Mouse (Mus musculus): ENCODE measurements around the gene Elfn2. TPM values are rescaled to one million over a fixed set of nuclear protein-coding genes. Genes with fewer than 3 reads are reported as not detected.

Gene Elfn2
- polyA plus RNA-seq, 1 experiment from 2014 or later: 0.03 TPM

GRCm38 (mm10) chr15:78681301-78681700, 37.3 kb downstream of the Elfn2 start:
- 90% methylated on average over 8 of the region's 8 CpGs for WGBS
- Histone ChIP-seq H3K27me3 (peaks cover 48% of the 10 kb centered on the region), H3K36me3 (no peaks in the 10 kb centered on the region), H3K4me3 (replicated peaks) (no peak overlapping the region), H3K4me1 (replicated peaks) (peaks cover 24% of the 10 kb centered on the region), H3K9me3 (no peaks in the 10 kb centered on the region), H3K9ac (replicated peaks) (0 out of 2 replicates have a peak overlapping the region, but pooled peaks have one; percentile 1), H3K4me2 (no peak overlapping the region), H3K27ac (no peak overlapping the region)
- ATAC-seq (ENCODE audit: insufficient number of reproducible peaks, insufficient read depth, low FRiP score, low TSS enrichment, low read depth): no peak

- Histone ChIP-seq H3K9me3 (no peaks in the 10 kb centered on the region), H3K36me3 (no peaks in the 10 kb centered on the region), H3K4me3 (replicated peaks) (no peak overlapping the region), H3K27me3 (peaks cover 55% of the 10 kb centered on the region), H3K9ac (replicated peaks) (no peak overlapping the region), H3K4me2 (no peak overlapping the region), H3K4me1 (replicated peaks) (peaks cover 24% of the 10 kb centered on the region), H3K27ac (no peak overlapping the region)
- ATAC-seq (ENCODE audit: insufficient number of reproducible peaks, insufficient read depth, low FRiP score, low TSS enrichment, low read depth): no peak
- WGBS: 67% methylated on average over 22 of the region's 22 CpGs
These were observed 38.3 kb downstream of the Elfn2 start for GRCm38 (mm10) chr15:78680291-78680690.

DNA sequence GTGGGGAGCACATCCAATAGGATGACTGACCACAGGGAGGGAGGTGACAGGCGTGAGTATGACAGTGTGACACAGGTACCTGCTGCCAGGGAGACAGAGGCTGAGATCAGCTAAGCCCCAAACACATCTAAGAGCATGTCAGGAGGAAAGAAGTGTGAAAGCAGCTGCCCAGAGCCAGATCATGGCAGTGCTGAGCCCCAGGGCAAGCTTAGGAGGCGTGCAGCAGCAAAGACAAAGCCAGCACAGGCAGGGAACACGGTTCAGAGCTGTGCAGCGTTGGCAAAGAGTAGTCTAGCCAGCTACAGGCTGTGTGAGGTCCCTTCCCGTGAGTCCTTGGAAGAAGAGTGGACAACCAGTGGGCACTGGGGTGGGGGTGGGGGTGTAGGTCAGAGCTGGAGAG, 40.9 kb downstream of the Elfn2 start:
- H3K27ac ChIP-seq: no peak overlapping the region

GRCm38 (mm10) chr15:78677015-78677414, 41.6 kb downstream of the Elfn2 start:
- H3K4me2 ChIP-seq: no peak overlapping the region
- H3K4me3 ChIP-seq (replicated peaks): no peak overlapping the region
- H3K9me3 ChIP-seq: no peaks in the 10 kb centered on the region
- H3K27me3 ChIP-seq: peaks cover 63% of the 10 kb centered on the region
- H3K4me1 ChIP-seq (replicated peaks): peaks cover 9% of the 10 kb centered on the region; the same call in 1 of the 2 replicates
- ATAC-seq (ENCODE audit: insufficient number of reproducible peaks, insufficient read depth, low FRiP score, low TSS enrichment, low read depth): no peak
- H3K36me3 ChIP-seq: no peaks in the 10 kb centered on the region
- H3K9ac ChIP-seq (replicated peaks): no peak overlapping the region
- 74% methylated on average over 9 of the region's 9 CpGs for WGBS
- no peak overlapping the region for H3K27ac ChIP-seq

More for the DNA sequence above, 40.9 kb downstream of the Elfn2 start:
- H3K9ac ChIP-seq (replicated peaks): no peak overlapping the region
- H3K36me3 ChIP-seq: no peaks in the 10 kb centered on the region
- H3K4me1 ChIP-seq (replicated peaks): peaks cover 5% of the 10 kb centered on the region
- H3K27me3 ChIP-seq: peaks cover 58% of the 10 kb centered on the region
- 62% methylated on average over 5 of the region's 5 CpGs for WGBS
- no peaks in the 10 kb centered on the region for H3K9me3 ChIP-seq
- ATAC-seq (ENCODE audit: insufficient number of reproducible peaks, insufficient read depth, low FRiP score, low TSS enrichment, low read depth): no peak
- no peak overlapping the region for H3K4me3 ChIP-seq (replicated peaks)
- no peak overlapping the region for H3K4me2 ChIP-seq

GRCm38 (mm10) chr15:78674912-78675412, 43.6 kb downstream of the Elfn2 start:
- WGBS: 66% methylated on average over 6 of the region's 6 CpGs

GRCm38 (mm10) chr15:78673436-78673835, 45.1 kb downstream of the Elfn2 start:
- Histone ChIP-seq H3K9me3 (no peaks in the 10 kb centered on the region), H3K4me1 (replicated peaks) (0 out of 2 replicates have a peak, but pooled peaks cover 6% of the 10 kb centered on the region), H3K27ac (no peak overlapping the region), H3K4me2 (no peak overlapping the region), H3K27me3 (peaks cover 88% of the 10 kb centered on the region), H3K36me3 (no peaks in the 10 kb centered on the region), H3K9ac (replicated peaks) (no peak overlapping the region), H3K4me3 (replicated peaks) (no peak overlapping the region)
- WGBS: 73% methylated on average over 19 of the region's 19 CpGs
- ATAC-seq (ENCODE audit: insufficient number of reproducible peaks, insufficient read depth, low FRiP score, low TSS enrichment, low read depth): no peak

More at GRCm38 (mm10) chr15:78674912-78675412, 43.6 kb downstream of the Elfn2 start:
- Histone ChIP-seq H3K27ac (no peak overlapping the region), H3K9me3 (no peaks in the 10 kb centered on the region), H3K4me2 (no peak overlapping the region), H3K36me3 (no peaks in the 10 kb centered on the region), H3K4me3 (replicated peaks) (no peak overlapping the region), H3K27me3 (peaks cover 84% of the 10 kb centered on the region), H3K4me1 (replicated peaks) (0 out of 2 replicates have a peak, but pooled peaks cover 6% of the 10 kb centered on the region), H3K9ac (replicated peaks) (no peak overlapping the region)
- ATAC-seq (ENCODE audit: insufficient number of reproducible peaks, insufficient read depth, low FRiP score, low TSS enrichment, low read depth): no peak

GRCm38 (mm10) chr15:78670341-78670740, 48.2 kb downstream of the Elfn2 start:
- no peak overlapping the region for H3K27ac ChIP-seq
- no peak for ATAC-seq (ENCODE audit: insufficient number of reproducible peaks, insufficient read depth, low FRiP score, low TSS enrichment, low read depth)
- H3K9ac ChIP-seq (replicated peaks): no peak overlapping the region
- 34% methylated on average over 5 of the region's 5 CpGs for WGBS
- no peaks in the 10 kb centered on the region for H3K9me3 ChIP-seq
- H3K4me3 ChIP-seq (replicated peaks): no peak overlapping the region
- H3K4me1 ChIP-seq (replicated peaks): 0 out of 2 replicates have a peak, but pooled peaks cover 6% of the 10 kb centered on the region
- peaks cover 71% of the 10 kb centered on the region for H3K27me3 ChIP-seq
- H3K4me2 ChIP-seq: no peak overlapping the region
- no peaks in the 10 kb centered on the region for H3K36me3 ChIP-seq

DNA sequence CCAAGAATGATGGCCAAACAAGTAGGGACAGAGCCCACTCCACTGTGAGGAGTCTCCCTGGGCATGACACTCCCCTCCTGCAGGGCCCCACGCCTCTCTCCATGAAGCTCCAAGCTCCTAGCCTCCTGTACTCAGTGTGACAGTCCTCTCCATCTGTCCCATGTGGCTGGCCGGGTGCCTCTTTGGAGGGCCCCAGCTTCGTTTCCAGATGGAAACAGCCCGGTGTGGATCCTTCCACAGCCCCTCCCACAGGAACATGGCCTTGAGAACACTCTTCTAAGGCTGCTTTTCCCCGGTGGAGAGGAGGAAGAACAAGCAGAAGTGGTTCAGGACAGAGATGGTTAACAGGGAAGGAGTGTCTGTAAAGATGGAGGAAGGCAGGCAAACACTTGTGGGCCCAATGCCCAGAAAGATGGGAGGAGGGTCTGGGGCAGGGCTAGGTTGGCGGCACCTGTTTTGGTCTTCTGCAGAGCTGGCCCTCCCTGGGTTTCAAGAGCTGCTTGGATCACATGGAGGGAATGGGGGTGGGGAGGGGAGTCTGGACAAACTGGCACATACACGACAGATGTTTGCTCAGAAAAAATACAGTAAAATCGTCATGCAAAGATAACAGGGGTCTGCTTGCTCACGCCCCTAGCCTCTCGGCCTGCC, 49.2 kb downstream of the Elfn2 start:
- no peak overlapping the region for H3K4me2 ChIP-seq
- H3K36me3 ChIP-seq: no peaks in the 10 kb centered on the region
- no peaks in the 10 kb centered on the region for H3K9me3 ChIP-seq
- 0 out of 2 replicates have a peak, but pooled peaks cover 6% of the 10 kb centered on the region for H3K4me1 ChIP-seq (replicated peaks)
- 67% methylated on average over 10 of the region's 10 CpGs for WGBS
- no peak overlapping the region for H3K9ac ChIP-seq (replicated peaks)
- no peak overlapping the region for H3K4me3 ChIP-seq (replicated peaks)
- no peak for ATAC-seq (ENCODE audit: insufficient number of reproducible peaks, insufficient read depth, low FRiP score, low TSS enrichment, low read depth)
- H3K27ac ChIP-seq: no peak overlapping the region
- H3K27me3 ChIP-seq: peaks cover 61% of the 10 kb centered on the region

DNA sequence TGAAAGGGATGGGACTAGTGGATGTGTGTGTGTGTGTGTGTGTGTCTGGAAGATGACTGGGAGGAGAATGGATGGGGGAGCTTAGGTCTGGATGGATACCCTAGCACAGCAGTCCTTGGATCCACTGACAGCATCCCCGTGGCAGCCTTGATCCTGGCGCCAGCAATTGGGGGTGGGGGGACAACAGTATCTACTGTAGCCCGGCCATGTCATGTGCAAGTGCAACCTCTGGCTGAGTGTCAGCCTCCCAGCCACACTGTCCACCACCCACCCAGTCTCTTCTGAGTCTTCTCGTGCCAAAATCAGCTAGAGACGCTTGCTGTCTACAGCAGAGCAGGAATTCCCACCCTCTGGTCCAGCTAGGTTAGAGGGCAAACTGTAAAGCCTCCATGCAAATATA, 54.3 kb downstream of the Elfn2 start:
- ATAC-seq (ENCODE audit: insufficient number of reproducible peaks, insufficient read depth, low FRiP score, low TSS enrichment, low read depth): no peak
- Histone ChIP-seq H3K27ac (no peak overlapping the region), H3K36me3 (no peaks in the 10 kb centered on the region), H3K9ac (replicated peaks) (no peak overlapping the region), H3K4me2 (no peak overlapping the region), H3K4me3 (replicated peaks) (no peak overlapping the region), H3K27me3 (peaks cover 12% of the 10 kb centered on the region; the same call in 1 of the 2 replicates), H3K4me1 (replicated peaks) (no peaks in the 10 kb centered on the region), H3K9me3 (no peaks in the 10 kb centered on the region)
- 74% methylated on average over 5 of the region's 5 CpGs for WGBS

GRCm38 (mm10) chr15:78651169-78651568, 67.4 kb downstream of the Elfn2 start:
- H3K9me3 ChIP-seq: no peaks in the 10 kb centered on the region
- no peak overlapping the region for H3K4me2 ChIP-seq
- no peak for ATAC-seq (ENCODE audit: insufficient number of reproducible peaks, insufficient read depth, low FRiP score, low TSS enrichment, low read depth)
- no peak overlapping the region for H3K27ac ChIP-seq
- no peak overlapping the region for H3K9ac ChIP-seq (replicated peaks)
- no peaks in the 10 kb centered on the region for H3K36me3 ChIP-seq
- no peak overlapping the region for H3K4me3 ChIP-seq (replicated peaks)
- 0 out of 2 replicates have a peak, but pooled peaks cover 4% of the 10 kb centered on the region for H3K27me3 ChIP-seq
- 46% methylated on average over 4 of the region's 4 CpGs for WGBS
- H3K4me1 ChIP-seq (replicated peaks): no peaks in the 10 kb centered on the region; the same call in 1 of the 2 replicates

GRCm38 (mm10) chr15:78647746-78648145, 70.8 kb downstream of the Elfn2 start:
- Histone ChIP-seq H3K4me2 (no peak overlapping the region), H3K9me3 (no peaks in the 10 kb centered on the region), H3K9ac (replicated peaks) (no peak overlapping the region), H3K4me1 (replicated peaks) (peaks cover 4% of the 10 kb centered on the region; the same call in 1 of the 2 replicates), H3K27ac (no peak overlapping the region), H3K36me3 (no peaks in the 10 kb centered on the region), H3K27me3 (peaks cover 15% of the 10 kb centered on the region; the same call in 1 of the 2 replicates), H3K4me3 (replicated peaks) (no peak overlapping the region)
- WGBS: 65% methylated on average over 4 of the region's 4 CpGs
- ATAC-seq (ENCODE audit: insufficient number of reproducible peaks, insufficient read depth, low FRiP score, low TSS enrichment, low read depth): no peak
